Mouse (Mus musculus): Measurements from ENCODE around the gene Morn2. TPM values are rescaled to one million over a fixed set of nuclear protein-coding genes. Genes with fewer than 3 reads are reported as not detected.
"Not testable (repeated sequence)": the region's sequence is repeated elsewhere in the genome, so short reads cannot be mapped to it uniquely, and the experiment has no call there.

Morn2 gene
- polyA plus RNA-seq (2016; fragmentation: Nextera tagmentation; extraction: Ambion mirVana), result 37.8 and 45.1 TPM in 2 replicates

DNA sequence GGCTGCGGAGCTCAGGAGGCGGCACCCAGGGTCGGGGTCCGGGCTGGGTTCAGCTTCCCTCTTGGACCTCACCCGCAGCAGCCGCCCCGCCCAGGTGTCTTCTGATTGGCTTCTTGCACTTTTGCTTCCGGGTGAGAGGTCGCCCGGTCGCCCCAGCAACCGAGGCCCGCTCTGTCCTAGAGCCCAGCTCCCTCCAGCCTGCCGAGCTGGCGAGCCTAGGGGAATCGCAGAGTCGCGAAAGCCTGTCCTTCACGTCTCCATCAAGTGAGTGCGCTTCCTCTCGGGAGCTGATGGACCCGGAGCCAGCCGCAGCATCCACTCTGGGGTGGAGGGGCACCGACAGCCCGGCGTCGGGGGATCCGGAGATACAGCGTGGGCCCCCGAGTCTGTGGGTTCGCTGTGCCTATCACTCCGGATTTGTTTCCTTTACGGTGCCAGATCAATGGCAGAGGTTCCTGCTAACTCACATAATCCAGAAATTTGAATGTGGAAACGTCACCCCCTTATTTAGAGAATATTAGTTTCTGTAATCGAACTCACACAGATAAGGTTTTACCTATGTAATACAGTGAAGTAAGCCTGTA, at the start of gene Morn2, which contains the start of gene Dhx57:
TSS of gene Morn2 (plus strand) at position 130 of the 584 bp plus-strand sequence.
TSS of gene Dhx57 (minus strand) at position 403 of the 584 bp plus-strand sequence.
- WGBS, result under 1% methylated on average over 35 of the region's 35 CpGs
- Histone ChIP-seq H3K27ac (peak within 1 kb of the TSS; percentile 89), H3K36me3 (replicated peaks) (no peaks in the 10 kb centered on the region), H3K27me3 (no peaks in the 10 kb centered on the region), H3K4me1 (peaks cover 11% of the 10 kb centered on the region), H3K9ac (peak within 1 kb of the TSS; percentile 94), H3K9me3 (no peaks in the 10 kb centered on the region), H3K4me3 (replicated peaks) (peak within 1 kb of the TSS; percentile 94), H3K4me2 (peak within 1 kb of the TSS; percentile 63)
- peak; percentile 99 for ATAC-seq (ENCODE audit: low FRiP score)

DNA sequence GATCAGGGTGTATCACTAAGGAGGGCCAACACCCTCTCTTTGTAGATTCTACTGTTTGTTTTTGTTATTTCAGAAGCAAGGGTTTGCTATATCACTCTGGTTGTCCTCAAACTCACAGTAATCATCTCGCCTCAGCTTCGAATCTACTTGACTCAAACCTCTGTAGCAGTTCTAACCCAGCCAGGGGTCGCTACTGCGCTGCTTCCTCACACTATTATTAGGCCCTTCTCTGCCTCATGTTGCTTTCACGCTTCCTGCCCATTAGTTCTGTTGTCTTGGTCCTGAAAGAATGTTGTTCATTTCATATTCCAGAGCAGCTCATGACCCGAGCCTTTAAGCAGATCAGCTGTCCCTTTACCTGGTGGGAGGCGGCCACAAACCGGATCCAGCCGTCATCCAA, 48.4 kb upstream of the Morn2 start:
- Histone ChIP-seq H3K9ac (no peak overlapping the region), H3K9me3 (no peaks in the 10 kb centered on the region), H3K27me3 (no peaks in the 10 kb centered on the region), H3K4me3 (replicated peaks) (no peak overlapping the region), H3K36me3 (replicated peaks) (peaks cover 79% of the 10 kb centered on the region), H3K4me1 (no peaks in the 10 kb centered on the region), H3K4me2 (no peak overlapping the region), H3K27ac (no peak overlapping the region)
- no peak for ATAC-seq (ENCODE audit: low FRiP score)
- 89% methylated on average over 9 of the region's 9 CpGs for WGBS

DNA sequence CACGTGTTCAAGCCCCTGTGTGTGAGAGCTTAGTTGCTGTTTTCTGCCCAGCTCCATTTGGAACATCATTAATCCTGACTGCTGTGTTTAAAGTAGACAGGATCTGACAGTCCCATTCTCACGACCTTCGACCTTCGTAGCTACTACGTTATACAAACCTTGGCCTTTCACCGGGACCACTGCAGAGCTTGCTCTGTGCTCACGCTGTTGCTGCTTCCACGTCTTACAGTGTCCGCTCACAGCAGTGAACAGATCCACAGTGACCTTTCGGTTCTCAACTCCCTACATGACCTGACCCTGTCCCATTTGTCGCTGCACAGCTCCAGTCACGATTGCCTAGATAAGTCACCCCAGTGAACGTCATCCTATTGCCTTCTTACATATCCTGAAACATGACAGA, 46.9 kb upstream of the Morn2 start:
- peaks cover 91% of the 10 kb centered on the region for H3K36me3 ChIP-seq (replicated peaks)
- H3K27me3 ChIP-seq, result no peaks in the 10 kb centered on the region
- H3K4me3 ChIP-seq (replicated peaks), result no peak overlapping the region
- no peak overlapping the region for H3K27ac ChIP-seq
- ATAC-seq (ENCODE audit: low FRiP score), result no peak
- H3K9ac ChIP-seq, result no peak overlapping the region
- no peak overlapping the region for H3K4me2 ChIP-seq
- no peaks in the 10 kb centered on the region for H3K9me3 ChIP-seq
- WGBS, result 88% methylated on average over 13 of the region's 13 CpGs
- no peaks in the 10 kb centered on the region for H3K4me1 ChIP-seq

DNA sequence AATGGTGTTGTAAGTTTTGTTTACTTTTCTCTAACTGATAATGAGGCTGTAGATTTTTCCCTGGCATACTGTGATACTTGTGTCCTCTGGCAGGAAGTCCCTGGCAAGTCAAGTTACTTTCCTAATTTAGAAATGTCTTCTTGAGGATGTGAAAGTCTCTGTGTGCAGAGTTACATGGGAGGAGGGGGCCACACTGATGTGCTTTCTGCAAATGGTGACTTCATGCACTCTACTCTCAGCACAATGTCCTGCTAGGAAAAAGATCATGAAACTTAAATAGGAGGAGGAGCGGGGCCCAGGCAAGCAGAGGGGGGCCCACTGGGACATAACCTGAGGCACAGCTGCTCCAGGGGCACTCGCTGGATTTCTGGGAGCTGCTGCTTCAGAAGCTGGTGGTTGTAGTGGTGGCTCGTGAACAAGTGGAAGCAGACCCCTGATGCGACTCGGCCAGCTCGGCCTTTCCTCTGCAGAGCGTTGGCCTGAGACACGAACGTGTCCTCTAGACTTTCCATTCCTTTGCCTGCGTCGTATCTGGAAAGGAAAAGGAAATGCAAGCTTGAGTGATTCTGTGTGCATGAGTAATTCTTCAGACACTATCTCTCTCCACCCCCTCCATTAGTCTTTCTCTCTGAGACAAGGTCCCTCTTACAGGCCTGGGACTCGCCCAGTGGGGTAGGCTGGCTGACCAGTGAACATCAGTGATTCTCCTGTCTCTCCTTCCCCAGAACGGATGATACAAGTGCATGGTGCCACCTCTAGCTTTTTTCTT, 37.1 kb upstream of the Morn2 start:
- H3K4me1 ChIP-seq, result no peaks in the 10 kb centered on the region
- H3K9ac ChIP-seq, result no peak overlapping the region
- H3K9me3 ChIP-seq, result no peaks in the 10 kb centered on the region
- H3K36me3 ChIP-seq (replicated peaks), result peaks cover 95% of the 10 kb centered on the region
- no peak for ATAC-seq (ENCODE audit: low FRiP score)
- no peak overlapping the region for H3K27ac ChIP-seq
- 84% methylated on average over 13 of the region's 13 CpGs for WGBS
- no peak overlapping the region for H3K4me2 ChIP-seq
- no peak overlapping the region for H3K4me3 ChIP-seq (replicated peaks)
- H3K27me3 ChIP-seq, result no peaks in the 10 kb centered on the region

DNA sequence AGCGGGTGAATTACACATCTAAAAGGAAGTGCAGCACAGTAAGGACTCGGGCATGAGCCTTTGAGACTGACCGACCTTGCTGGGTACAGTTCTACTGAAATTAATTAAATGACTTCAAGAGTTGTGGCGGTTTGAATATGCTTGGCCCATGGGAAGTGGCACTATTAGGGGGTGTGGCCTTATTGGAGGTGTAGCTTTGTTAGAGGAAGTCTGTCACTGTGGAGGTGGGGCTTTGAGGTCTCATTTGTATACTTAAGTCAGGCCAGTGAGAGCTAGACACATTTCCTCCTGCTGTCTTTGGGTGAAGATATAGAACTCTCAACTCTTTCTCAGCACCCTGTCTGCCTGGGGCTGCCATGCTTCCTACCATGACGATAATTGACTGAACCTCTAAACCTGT, 35.6 kb upstream of the Morn2 start:
- no peak for ATAC-seq (ENCODE audit: low FRiP score)

DNA sequence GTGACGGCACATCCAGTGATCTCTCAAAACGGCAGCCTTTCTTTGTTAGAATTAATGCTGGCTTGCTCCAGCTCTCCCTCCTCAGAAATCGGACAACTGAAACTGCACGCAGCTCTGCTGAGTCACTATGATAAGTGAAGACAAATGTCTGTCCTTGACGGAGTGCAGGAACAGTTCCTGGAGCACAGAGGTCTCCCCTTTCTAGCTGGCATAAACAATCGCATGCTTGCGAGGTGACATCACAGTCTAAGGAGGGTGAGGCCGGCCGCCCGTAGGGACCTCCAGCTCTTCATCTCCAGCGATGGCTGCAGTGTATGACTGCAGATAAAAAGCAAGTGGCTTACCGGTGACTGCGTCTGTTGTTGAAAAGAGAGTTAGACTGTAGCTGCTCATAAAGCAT, 34.8 kb upstream of the Morn2 start:
- Histone ChIP-seq H3K4me3 (replicated peaks) (no peak overlapping the region), H3K9ac (no peak overlapping the region), H3K9me3 (no peaks in the 10 kb centered on the region), H3K27me3 (no peaks in the 10 kb centered on the region), H3K27ac (no peak overlapping the region), H3K4me1 (no peaks in the 10 kb centered on the region), H3K4me2 (no peak overlapping the region), H3K36me3 (replicated peaks) (peaks cover 94% of the 10 kb centered on the region)
- WGBS, result 63% methylated on average over 13 of the region's 13 CpGs
- ATAC-seq (ENCODE audit: low FRiP score), result 0 out of 2 replicates have a peak, but pooled peaks have one; percentile 39

More for the DNA sequence above, 35.6 kb upstream of the Morn2 start:
- Histone ChIP-seq H3K36me3 (replicated peaks) (peaks cover 96% of the 10 kb centered on the region), H3K27ac (no peak overlapping the region), H3K4me1 (no peaks in the 10 kb centered on the region), H3K4me2 (no peak overlapping the region), H3K9ac (no peak overlapping the region), H3K27me3 (no peaks in the 10 kb centered on the region), H3K9me3 (no peaks in the 10 kb centered on the region), H3K4me3 (replicated peaks) (no peak overlapping the region)
- WGBS, result 96% methylated on average over 5 of the region's 5 CpGs

DNA sequence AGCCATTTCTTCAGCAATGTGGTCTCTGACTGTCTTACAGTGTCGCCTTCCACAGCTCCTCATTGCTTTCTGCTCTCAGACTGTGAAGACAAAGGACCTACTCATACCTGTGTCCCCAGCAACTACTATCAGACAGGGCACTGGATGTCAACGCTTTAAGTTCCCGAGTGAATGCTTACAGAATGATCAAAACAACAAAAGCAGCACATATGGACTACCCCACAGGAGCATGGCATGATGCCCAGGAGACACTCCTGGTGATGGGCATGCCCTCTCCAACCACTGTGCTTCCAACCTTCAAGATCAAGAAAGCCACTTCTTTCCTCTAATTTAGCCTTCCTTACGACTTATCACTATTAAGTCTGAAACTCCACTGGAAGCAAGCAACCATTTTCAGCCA, 22.9 kb upstream of the Morn2 start:
- no peaks in the 10 kb centered on the region for H3K9me3 ChIP-seq
- no peak for ATAC-seq (ENCODE audit: low FRiP score)
- no peaks in the 10 kb centered on the region for H3K27me3 ChIP-seq
- H3K9ac ChIP-seq, result no peak overlapping the region
- no peaks in the 10 kb centered on the region for H3K4me1 ChIP-seq
- 93% methylated on average over 4 of the region's 4 CpGs for WGBS
- no peak overlapping the region for H3K4me3 ChIP-seq (replicated peaks)
- H3K4me2 ChIP-seq, result no peak overlapping the region
- H3K27ac ChIP-seq, result no peak overlapping the region
- H3K36me3 ChIP-seq (replicated peaks), result peaks cover 81% of the 10 kb centered on the region

DNA sequence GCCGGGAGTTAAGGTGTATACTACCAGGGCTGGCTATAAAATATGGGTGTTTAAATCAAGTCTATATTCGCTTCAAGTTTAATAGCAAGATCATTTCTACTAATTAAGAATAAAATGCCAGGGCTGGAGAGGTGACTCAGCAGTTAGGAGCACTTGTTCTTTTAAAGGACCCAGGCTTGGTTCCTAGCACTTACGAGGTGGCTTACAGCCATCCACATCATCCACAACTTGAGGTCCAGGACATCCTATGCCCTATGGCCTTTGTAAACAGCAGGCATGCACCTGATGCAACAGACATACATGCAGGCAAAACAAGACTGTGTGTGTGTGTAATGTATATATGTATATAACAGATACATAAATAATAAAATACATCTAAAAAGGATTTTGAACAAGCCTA, 21.9 kb upstream of the Morn2 start:
- no peak for ATAC-seq (ENCODE audit: low FRiP score)
- H3K9me3 ChIP-seq, result no peaks in the 10 kb centered on the region
- 99% methylated on average over 3 of the region's 3 CpGs for WGBS
- no peaks in the 10 kb centered on the region for H3K4me1 ChIP-seq
- H3K36me3 ChIP-seq (replicated peaks), result peaks cover 84% of the 10 kb centered on the region
- no peak overlapping the region for H3K9ac ChIP-seq
- H3K27me3 ChIP-seq, result no peaks in the 10 kb centered on the region
- H3K4me2 ChIP-seq, result no peak overlapping the region
- H3K27ac ChIP-seq, result no peak overlapping the region
- no peak overlapping the region for H3K4me3 ChIP-seq (replicated peaks)

DNA sequence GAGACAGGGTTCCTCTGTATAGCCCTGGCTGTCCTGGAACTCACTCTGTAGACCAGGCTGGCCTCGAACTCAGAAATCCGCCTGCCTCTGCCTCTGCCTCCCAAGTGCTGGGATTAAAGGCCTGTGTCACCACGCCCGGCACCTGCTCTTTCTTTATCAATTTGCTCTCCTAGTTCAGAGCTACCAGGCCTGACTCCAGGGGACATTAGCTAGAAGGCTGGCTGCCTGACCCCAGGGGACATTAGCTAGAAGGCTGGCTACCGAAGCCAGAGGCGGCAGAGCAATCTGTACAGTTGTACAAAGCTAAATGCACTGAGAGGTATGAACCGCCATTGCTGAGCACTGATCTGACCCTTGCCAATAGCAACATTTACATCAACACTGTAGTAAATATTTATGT, 19.4 kb upstream of the Morn2 start:
- H3K27ac ChIP-seq; H3K27me3 ChIP-seq; H3K4me3 ChIP-seq (replicated peaks); H3K9me3 ChIP-seq; H3K4me2 ChIP-seq; H3K9ac ChIP-seq; ATAC-seq (ENCODE audit: low FRiP score); H3K4me1 ChIP-seq: not testable (repeated sequence)
- H3K36me3 ChIP-seq (replicated peaks), result peaks cover 79% of the 10 kb centered on the region
- WGBS, result 94% methylated on average over 7 of the region's 7 CpGs

DNA sequence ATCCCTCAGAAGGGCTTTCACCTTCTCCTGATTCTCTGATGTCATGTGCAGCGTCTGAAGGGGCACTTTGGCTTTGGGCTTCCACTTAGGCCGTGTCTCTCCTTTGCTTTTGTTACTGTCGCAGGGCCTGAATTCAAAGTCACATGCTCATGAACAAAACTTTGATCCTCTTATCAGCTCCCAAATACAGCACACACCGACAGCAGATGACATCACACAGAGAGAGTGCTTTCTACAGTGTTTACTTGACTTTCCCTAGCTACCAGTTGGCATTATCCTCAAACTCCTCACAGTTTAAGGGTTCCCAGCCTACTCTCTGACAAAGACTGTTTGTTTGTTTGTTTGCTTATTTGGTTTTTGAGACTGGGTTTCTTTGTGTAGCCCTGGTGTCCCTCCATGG, 11.7 kb upstream of the Morn2 start:
- H3K36me3 ChIP-seq (replicated peaks), result peaks cover 56% of the 10 kb centered on the region
- no peaks in the 10 kb centered on the region for H3K27me3 ChIP-seq
- H3K4me3 ChIP-seq (replicated peaks), result no peak overlapping the region
- H3K27ac ChIP-seq, result no peak overlapping the region
- no peaks in the 10 kb centered on the region for H3K4me1 ChIP-seq
- no peak overlapping the region for H3K4me2 ChIP-seq
- H3K9me3 ChIP-seq, result no peaks in the 10 kb centered on the region
- ATAC-seq (ENCODE audit: low FRiP score), result no peak
- no peak overlapping the region for H3K9ac ChIP-seq
- 88% methylated on average over 4 of the region's 4 CpGs for WGBS

DNA sequence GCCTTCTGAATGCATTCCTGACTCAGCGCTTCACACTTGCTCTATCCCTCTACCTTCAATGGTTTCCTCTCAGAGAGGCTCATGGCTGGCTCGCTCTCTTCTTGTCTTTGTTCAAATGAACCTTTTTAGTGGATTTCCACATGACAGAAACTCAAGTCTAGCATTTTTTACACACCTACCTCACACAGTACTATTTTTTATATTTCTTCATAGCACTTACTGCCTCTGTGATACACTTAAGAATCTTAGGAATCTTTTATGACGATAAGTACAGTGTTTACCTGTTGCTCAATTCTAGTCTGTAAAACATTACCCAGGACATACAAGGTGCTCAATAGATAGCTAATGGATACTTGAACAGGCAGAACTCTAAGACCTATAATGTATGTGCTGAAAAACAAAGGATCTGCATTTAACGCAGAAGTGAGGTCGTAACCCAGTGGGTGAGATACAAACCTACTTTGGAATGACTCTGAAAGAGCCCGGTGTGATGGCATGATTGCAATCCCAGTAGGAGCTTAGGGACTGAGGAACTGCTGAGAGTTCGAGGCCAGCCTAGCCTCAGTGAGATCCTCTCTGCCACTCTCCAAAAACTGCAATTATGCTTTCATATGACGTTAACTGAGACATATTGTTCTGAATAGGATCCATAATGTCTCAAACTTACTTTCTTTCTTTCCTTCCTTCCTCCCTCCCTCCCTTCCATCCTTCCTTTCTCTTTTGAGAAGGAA, 10.5 kb upstream of the Morn2 start:
- H3K4me1 ChIP-seq, result no peaks in the 10 kb centered on the region
- H3K27me3 ChIP-seq, result no peaks in the 10 kb centered on the region
- H3K36me3 ChIP-seq (replicated peaks), result peaks cover 48% of the 10 kb centered on the region
- no peak overlapping the region for H3K9ac ChIP-seq
- no peak overlapping the region for H3K4me2 ChIP-seq
- H3K27ac ChIP-seq, result no peak overlapping the region
- 92% methylated on average over 8 of the region's 8 CpGs for WGBS
- no peaks in the 10 kb centered on the region for H3K9me3 ChIP-seq
- H3K4me3 ChIP-seq (replicated peaks), result no peak overlapping the region
- ATAC-seq (ENCODE audit: low FRiP score), result no peak

DNA sequence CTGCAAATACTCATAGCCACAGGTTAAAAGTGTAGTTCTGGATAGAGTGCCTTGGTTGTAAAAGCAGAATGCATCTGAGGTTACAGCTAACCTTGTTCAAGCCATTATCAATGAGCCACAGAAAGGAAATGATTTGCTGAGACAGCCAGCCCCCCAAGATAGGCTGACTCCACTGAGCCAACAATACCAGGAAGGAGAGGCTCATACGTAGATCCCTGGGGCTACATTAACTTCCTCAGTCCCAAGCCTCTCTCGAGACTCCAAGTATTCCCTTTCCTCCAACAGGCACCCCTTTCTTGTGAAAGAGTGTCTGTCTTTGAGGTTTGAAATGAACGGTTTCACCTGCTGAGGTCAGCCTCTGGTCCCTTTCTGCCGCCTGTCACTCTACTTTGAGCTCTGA, 5.6 kb upstream of the Morn2 start:
- 87% methylated on average over 4 of the region's 4 CpGs for WGBS
- no peak overlapping the region for H3K9ac ChIP-seq
- no peak for ATAC-seq (ENCODE audit: low FRiP score)
- H3K36me3 ChIP-seq (replicated peaks), result peaks cover 9% of the 10 kb centered on the region
- no peak overlapping the region for H3K4me3 ChIP-seq (replicated peaks)
- no peaks in the 10 kb centered on the region for H3K9me3 ChIP-seq
- peaks cover 11% of the 10 kb centered on the region for H3K4me1 ChIP-seq
- no peaks in the 10 kb centered on the region for H3K27me3 ChIP-seq
- H3K4me2 ChIP-seq, result no peak overlapping the region
- no peak overlapping the region for H3K27ac ChIP-seq

Measured in forebrain, embryonic 12.5 days (tissue).